Mouse (Mus musculus) MEL (cell line): Measurements from ENCODE around the gene Cct7. TPM values are rescaled to one million over a fixed set of nuclear protein-coding genes. Genes with fewer than 3 reads are reported as not detected.

Experiments
- DNase-seq: peaks from one replicate; pipeline ENCODE4 v3.0.0; 2011; ENCODE audit warnings: low read depth, low spot score
- H3K27ac ChIP-seq: 2 replicates; pipeline ENCODE4 v1.5.1; 2012; ENCODE audit warnings: low read depth, mild to moderate bottlenecking, control low read depth, low read length, moderate library complexity; ENCODE audit not compliant: control insufficient read depth
- H3K27me3 ChIP-seq, 2 experiments: fragments of 150-350 bp in 1 of 2; sonication (generic) in 1 of 2; 2 replicates each; pipeline ENCODE4 v1.6.1; 2012; ENCODE audit warnings: low read length in 2 of 2, mild to moderate bottlenecking in 2 of 2, improper control_type of control experiment in 1 of 2, moderate library complexity in 1 of 2; ENCODE audit not compliant: insufficient read depth in 2 of 2, control insufficient read depth in 1 of 2
- H3K36me3 ChIP-seq, 2 experiments: 2 replicates each; pipeline ENCODE4 v1.6.1; 2012 to 2014; ENCODE audit warnings: low read length in 2 of 2, improper control_type of control experiment in 1 of 2, inconsistent platforms in 1 of 2, mild to moderate bottlenecking in 1 of 2; ENCODE audit not compliant: insufficient read depth in 2 of 2, control insufficient read depth in 1 of 2
- H3K4me1 ChIP-seq, 2 experiments: fragments of 150-350 bp in 1 of 2; sonication (generic) in 1 of 2; 2 replicates each; pipeline ENCODE4 v1.6.1; 2012; ENCODE audit warnings: low read length in 2 of 2, improper control_type of control experiment in 1 of 2, mild to moderate bottlenecking in 1 of 2; ENCODE audit not compliant: insufficient read depth in 2 of 2, control insufficient read depth in 1 of 2
- H3K4me3 ChIP-seq, 2 experiments: fragments of 150-350 bp in 1 of 2; sonication (generic) in 1 of 2; 2 replicates each; pipeline ENCODE4 v1.5.1; 2012; ENCODE audit warnings: low read depth in 2 of 2, low read length in 2 of 2, mild to moderate bottlenecking in 2 of 2, moderate library complexity in 2 of 2, control low read depth in 1 of 2, improper control_type of control experiment in 1 of 2; ENCODE audit not compliant: control insufficient read depth in 1 of 2, insufficient read depth in 1 of 2
- H3K79me2 ChIP-seq: 2 replicates; pipeline ENCODE4 v1.6.1; 2012; ENCODE audit warnings: mild to moderate bottlenecking, low read length, moderate library complexity; ENCODE audit not compliant: control insufficient read depth, poor library complexity, insufficient read depth
- H3K9ac ChIP-seq: 2 replicates; pipeline ENCODE4 v1.6.1; 2012; ENCODE audit warnings: low read depth, mild to moderate bottlenecking, control low read depth, low read length, moderate library complexity; ENCODE audit not compliant: control insufficient read depth, poor library complexity, severe bottlenecking
- H3K9me3 ChIP-seq: fragments of 150-350 bp; sonication (generic); replicated peaks from 2 replicates; pipeline ENCODE4 v1.6.1; 2012; ENCODE audit warnings: mild to moderate bottlenecking, low read length, improper control_type of control experiment, moderate library complexity; ENCODE audit not compliant: insufficient read depth
- BHLHE40 ChIP-seq: IDR thresholded peaks from 2 replicates; pipeline ENCODE4 v1.6.1; 2012; ENCODE audit warnings: low read depth, mild to moderate bottlenecking, inconsistent platforms, low read length, improper control_type of control experiment, borderline replicate concordance
- CHD1 ChIP-seq: IDR thresholded peaks from 2 replicates; pipeline ENCODE4 v1.6.1; 2012; ENCODE audit warnings: low read depth, mild to moderate bottlenecking, inconsistent platforms, low read length, improper control_type of control experiment
- CHD2 ChIP-seq: IDR thresholded peaks from 2 replicates; pipeline ENCODE4 v1.6.1; 2011; ENCODE audit warnings: low read length, improper control_type of control experiment
- CTCF ChIP-seq, 3 experiments: IDR thresholded peaks in 2 of 3; conservative IDR thresholded peaks in 1 of 3; 2 replicates each; pipeline ENCODE4 v1.5.1; 2011 to 2012; ENCODE audit warnings: low read length in 3 of 3, low read depth in 2 of 3, mild to moderate bottlenecking in 2 of 3, improper control_type of control experiment in 1 of 3, inconsistent platforms in 1 of 3, mixed read lengths in 1 of 3, moderate library complexity in 1 of 3; ENCODE audit not compliant: control insufficient read depth in 1 of 3, insufficient read depth in 1 of 3, poor library complexity in 1 of 3, severe bottlenecking in 1 of 3
- E2F4 ChIP-seq: IDR thresholded peaks from 2 replicates; pipeline ENCODE4 v1.6.1; 2011; ENCODE audit warnings: low read depth, low read length, improper control_type of control experiment, borderline replicate concordance
- ELF1 ChIP-seq: IDR thresholded peaks from 2 replicates; pipeline ENCODE4 v1.6.1; 2014; ENCODE audit warnings: low read depth, mild to moderate bottlenecking, inconsistent platforms, low read length, improper control_type of control experiment, moderate library complexity
- EP300 ChIP-seq, 2 experiments: IDR thresholded peaks; 2 replicates each; pipeline ENCODE4 v1.6.1; 2011; ENCODE audit warnings: improper control_type of control experiment in 2 of 2, low read length in 2 of 2, low read depth in 1 of 2, mild to moderate bottlenecking in 1 of 2
- ETS1 ChIP-seq: IDR thresholded peaks from 2 replicates; pipeline ENCODE4 v1.6.1; 2012; ENCODE audit warnings: low read depth, mild to moderate bottlenecking, inconsistent platforms, low read length, improper control_type of control experiment, moderate library complexity
- GABPA ChIP-seq: IDR thresholded peaks from 2 replicates; pipeline ENCODE4 v1.6.1; 2012; ENCODE audit warnings: low read depth, mild to moderate bottlenecking, inconsistent platforms, low read length, improper control_type of control experiment, moderate library complexity
- GATA1 ChIP-seq: IDR thresholded peaks from 2 replicates; pipeline ENCODE4 v1.6.1; 2011; ENCODE audit warnings: low read depth, low read length, improper control_type of control experiment
- HCFC1 ChIP-seq: IDR thresholded peaks from 2 replicates; pipeline ENCODE4 v1.6.1; 2012; ENCODE audit warnings: low read depth, mild to moderate bottlenecking, inconsistent platforms, low read length, improper control_type of control experiment, moderate library complexity
- JUND ChIP-seq: IDR thresholded peaks from 2 replicates; pipeline ENCODE4 v1.6.1; 2011; ENCODE audit warnings: low read depth, mild to moderate bottlenecking, improper control_type of control experiment, low read length
- MAFK ChIP-seq: IDR thresholded peaks from 2 replicates; pipeline ENCODE4 v1.6.1; 2011; ENCODE audit warnings: low read depth, mild to moderate bottlenecking, low read length, improper control_type of control experiment, borderline replicate concordance
- MAX ChIP-seq: IDR thresholded peaks from 2 replicates; pipeline ENCODE4 v1.6.1; 2011; ENCODE audit warnings: low read length, improper control_type of control experiment
- MAZ ChIP-seq: IDR thresholded peaks from 2 replicates; pipeline ENCODE4 v1.6.1; 2012; ENCODE audit warnings: low read depth, mild to moderate bottlenecking, inconsistent platforms, low read length, improper control_type of control experiment
- MXI1 ChIP-seq: IDR thresholded peaks from 2 replicates; pipeline ENCODE4 v1.6.1; 2011; ENCODE audit warnings: mild to moderate bottlenecking, low read depth, low read length, improper control_type of control experiment
- MYB ChIP-seq: IDR thresholded peaks from 2 replicates; pipeline ENCODE4 v1.6.1; 2011; ENCODE audit warnings: mild to moderate bottlenecking, low read depth, low read length, improper control_type of control experiment
- NRF1 ChIP-seq: IDR thresholded peaks from 2 replicates; pipeline ENCODE4 v1.6.1; 2014; ENCODE audit warnings: low read depth, mild to moderate bottlenecking, inconsistent platforms, low read length, improper control_type of control experiment, moderate library complexity; ENCODE audit not compliant: poor library complexity, insufficient read depth, severe bottlenecking
- POLR2A ChIP-seq, 2 experiments: IDR thresholded peaks; 2 replicates each; pipeline ENCODE4 v1.6.1; 2011 to 2012; ENCODE audit warnings: low read length in 2 of 2, mild to moderate bottlenecking in 2 of 2, control low read depth in 1 of 2, improper control_type of control experiment in 1 of 2, low read depth in 1 of 2, moderate library complexity in 1 of 2; ENCODE audit not compliant: control insufficient read depth in 1 of 2, insufficient read depth in 1 of 2, poor library complexity in 1 of 2
- POLR2AphosphoS2 ChIP-seq: IDR thresholded peaks from 2 replicates; pipeline ENCODE4 v1.6.1; 2011; ENCODE audit warnings: low read length, improper control_type of control experiment
- POLR2AphosphoS5 ChIP-seq: IDR thresholded peaks from 2 replicates; pipeline ENCODE4 v1.6.1; 2012; ENCODE audit warnings: low read depth, borderline replicate concordance, mild to moderate bottlenecking, inconsistent platforms, low read length, moderate library complexity, mixed read lengths
- RAD21 ChIP-seq: IDR thresholded peaks from 2 replicates; pipeline ENCODE4 v1.6.1; 2011; ENCODE audit warnings: mild to moderate bottlenecking, low read depth, low read length, improper control_type of control experiment
- RCOR1 ChIP-seq: IDR thresholded peaks from 2 replicates; pipeline ENCODE4 v1.6.1; 2012; ENCODE audit warnings: low read depth, mild to moderate bottlenecking, inconsistent platforms, low read length, improper control_type of control experiment
- SIN3A ChIP-seq: IDR thresholded peaks from 2 replicates; pipeline ENCODE4 v1.6.1; 2012; ENCODE audit warnings: low read length, improper control_type of control experiment, inconsistent platforms
- SMC3 ChIP-seq: IDR thresholded peaks from 2 replicates; pipeline ENCODE4 v1.6.1; 2011; ENCODE audit warnings: low read depth, low read length, improper control_type of control experiment
- TBP ChIP-seq: IDR thresholded peaks from 2 replicates; pipeline ENCODE4 v1.8.0; 2011; ENCODE audit warnings: low read depth, low read length, improper control_type of control experiment
- TCF12 ChIP-seq: IDR thresholded peaks from 2 replicates; pipeline ENCODE4 v1.6.1; 2014; ENCODE audit warnings: low read depth, mild to moderate bottlenecking, inconsistent platforms, low read length, improper control_type of control experiment, moderate library complexity
- USF1 ChIP-seq: IDR thresholded peaks from 2 replicates; pipeline ENCODE4 v1.6.1; 2014; ENCODE audit warnings: low read depth, mild to moderate bottlenecking, inconsistent platforms, low read length, improper control_type of control experiment, moderate library complexity
- ZC3H11A ChIP-seq: IDR thresholded peaks from 2 replicates; pipeline ENCODE4 v1.6.1; 2012; ENCODE audit warnings: low read depth, mild to moderate bottlenecking, inconsistent platforms, low read length, improper control_type of control experiment
- polyA plus RNA-seq, 2 experiments: library from polyadenylated mRNA; stranded (reverse) in 1 of 2; unstranded in 1 of 2; fragments of >175 nt in 1 of 2; fragments of >200 nt in 1 of 2; gene quantifications; 2 replicates each; pipeline versions ENCODE4 v1.2.1 to v1.2.4; 2012; ENCODE audit warnings: low replicate concordance in 2 of 2, low read depth in 1 of 2; ENCODE audit not compliant: insufficient read length in 2 of 2, insufficient read depth in 1 of 2, missing spikeins in 1 of 2
- total RNA-seq: library from RNA; depleted of rRNA; stranded (reverse); fragments of 300-350 nt; gene quantifications from 2 replicates; pipeline ENCODE4 v1.2.3, GENCODE M21; 2012

Cct7 gene
- total and polyA plus RNA-seq, 3 experiments = 222 to 660 (median 660) TPM

GRCm38 (mm10) chr6:85451664-85452410 is 523 bp downstream of the Cct7 start, which contains the start of gene Pradc1 (continued):
- TF ChIP-seq POLR2A (IDR thresholded peaks at IDR 0.05; ENCODE audit: control insufficient read depth in 1 of 2, insufficient read depth in 1 of 2, low read depth in 1 of 2, low read length in 2 of 2, poor library complexity in 1 of 2) (peak; percentile 80 to 95), EP300 (IDR thresholded peaks at IDR 0.05; ENCODE audit: low read depth in 1 of 2, low read length in 2 of 2) (peak in 1 of 2 experiments; percentile 47; a peak in 1 of 4 replicates), MXI1 (peak; percentile 78; the same call in 1 of the 2 replicates), CHD2 (no peak), HCFC1 (peak; percentile 93), MAZ (no peak), JUND (no peak), MAFK (no peak), MYB (peak; percentile 95), GABPA (peak; percentile 83; the same call in 1 of the 2 replicates), SMC3 (no peak), GATA1 (no peak), RCOR1 (no peak), POLR2AphosphoS5 (no peak; the same call in 1 of the 2 replicates), E2F4 (no peak), TCF12 (peak; percentile 87), BHLHE40 (no peak), ELF1 (peak; percentile 84), MAX (peak; percentile 91), USF1 (peak; percentile 25; the same call in 1 of the 2 replicates), CTCF (IDR thresholded peaks at IDR 0.05 in 2 of 3, conservative IDR thresholded peaks at IDR 0.05 in 1 of 3; ENCODE audit: control insufficient read depth in 1 of 3, insufficient read depth in 1 of 3, low read depth in 2 of 3, low read length in 3 of 3, poor library complexity in 1 of 3, severe bottlenecking in 1 of 3) (0 out of 6 replicates have a peak, but pooled peaks of 1 of the 3 experiments have one; percentile 4), NRF1 (no peak), ZC3H11A (no peak), SIN3A (peak; percentile 97), RAD21 (no peak; the same call in 1 of the 2 replicates), POLR2AphosphoS2 (peak; percentile 95)

DNA sequence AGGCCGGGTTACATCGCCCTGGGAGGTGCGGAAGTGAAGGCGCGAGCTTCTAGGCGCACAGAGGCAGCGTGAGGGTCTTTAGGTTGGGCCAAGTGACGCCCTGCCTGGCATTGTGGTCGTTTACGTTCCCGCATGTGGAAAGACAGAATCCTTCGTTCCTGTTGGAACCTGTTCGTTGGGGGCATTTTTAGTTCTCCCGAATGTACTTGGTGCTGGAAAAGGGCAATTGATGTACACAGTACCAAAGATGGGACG is 1.0 kb downstream of the Cct7 start:
- peaks cover 3 to 44% of the 10 kb centered on the region in 2 experiments for H3K36me3 ChIP-seq
- peaks cover 8 to 24% of the 10 kb centered on the region in 2 experiments; a peak in 2 of 4 replicates for H3K4me1 ChIP-seq

More for the DNA sequence above, 1.0 kb downstream of the Cct7 start:
- Histone ChIP-seq H3K27me3 (no peaks in the 10 kb centered on the region), H3K27ac (peak overlapping the region; percentile 70), H3K9ac (peak overlapping the region; percentile 81), H3K4me3 (peak overlapping the region; percentile 74 to 92), H3K79me2 (peaks cover 60% of the 10 kb centered on the region), H3K9me3 (no peaks in the 10 kb centered on the region)
- TF ChIP-seq SIN3A = no peak
- no peak for TF ChIP-seq ETS1
- TF ChIP-seq MYB = no peak
- 0 out of 2 replicates have a peak, but pooled peaks have one; percentile 81 for TF ChIP-seq CHD1
- no peak for TF ChIP-seq MAZ
- no peak for TF ChIP-seq MAFK
- TF ChIP-seq BHLHE40 = no peak
- no peak for TF ChIP-seq TBP
- no peak for DNase-seq
